Mouse (Mus musculus) kidney, postnatal 0 days (tissue): ENCODE measurements at regions not wholly inside any gene's neighbourhood (a gene's known extent, or its start where the extent isn't known, plus 50 kb on each side); places are given as distances from the start of the nearest gene placed in this dataset.

Experiments
- ATAC-seq: fragments of 200-750 bp; cut with Nextera tagmentation; replicated peaks from 2 replicates; pipeline ENCODE4 v1.8.0; 2017; ENCODE audit warnings: low read depth, moderate number of reproducible peaks, moderate TSS enrichment, moderate library complexity; ENCODE audit not compliant: low FRiP score
- DNase-seq: peaks from one replicate; pipeline ENCODE4 v3.0.0-alpha.2; 2016; ENCODE audit warnings: low spot score
- H3K27ac ChIP-seq: fragments of 300-500 bp; sonication (generic); 2 replicates; pipeline ENCODE4 v1.5.1; 2014; ENCODE audit warnings: mild to moderate bottlenecking
- H3K27me3 ChIP-seq: fragments of 300-500 bp; sonication (generic); 2 replicates; pipeline ENCODE4 v1.6.1; 2014; ENCODE audit warnings: low read length, mixed read lengths; ENCODE audit not compliant: insufficient read depth
- H3K36me3 ChIP-seq: fragments of 300-500 bp; sonication (generic); 2 replicates; pipeline ENCODE4 v1.6.1; 2014; ENCODE audit warnings: low read length, mixed read lengths; ENCODE audit not compliant: insufficient read depth
- H3K4me1 ChIP-seq: fragments of 300-500 bp; sonication (generic); replicated peaks from 2 replicates; pipeline ENCODE4 v1.6.1; 2014; ENCODE audit warnings: antibody characterized with exemption, low read length, mixed read lengths; ENCODE audit not compliant: insufficient read depth
- H3K4me2 ChIP-seq: fragments of 300-500 bp; sonication (generic); 2 replicates; pipeline ENCODE4 v1.6.1; 2014; ENCODE audit warnings: mild to moderate bottlenecking, low read length, moderate library complexity, mixed read lengths
- H3K4me3 ChIP-seq: fragments of 300-500 bp; sonication (generic); replicated peaks from 2 replicates; pipeline ENCODE4 v1.5.1; 2014; ENCODE audit warnings: low read depth, low read length
- H3K9ac ChIP-seq: fragments of 300-500 bp; sonication (generic); 2 replicates; pipeline ENCODE4 v1.6.1; 2014; ENCODE audit warnings: low read depth, low read length
- H3K9me3 ChIP-seq: fragments of 300-500 bp; sonication (generic); replicated peaks from 2 replicates; pipeline ENCODE4 v1.6.1; 2016; ENCODE audit warnings: low read length, inconsistent platforms, mixed read lengths
- CTCF ChIP-seq: IDR thresholded peaks from 2 replicates; pipeline ENCODE4 v1.5.1; 2016; ENCODE audit warnings: antibody characterized with exemption, low read depth, mild to moderate bottlenecking, moderate library complexity
- WGBS: fragments of 180-500 bp; shearing (Covaris S2); extraction: QIAGEN DNeasy Blood & Tissue Kit; methylation state at CpG from one replicate; pipeline ENCODE4 v1.1.7; 2014; 5-methylcytosine and 5-hydroxymethylcytosine counted together

- no peaks in the 10 kb centered on the region for H3K4me1 ChIP-seq
- no peak overlapping the region for H3K4me3 ChIP-seq
- DNase-seq (no peak), ATAC-seq (peak; percentile 71; the same call in 1 of the 2 replicates)
- no peaks in the 10 kb centered on the region for H3K9me3 ChIP-seq
- H3K4me2 ChIP-seq, result no peak overlapping the region
- H3K27ac ChIP-seq, result no peak overlapping the region
- H3K9ac ChIP-seq, result no peak overlapping the region
- no peaks in the 10 kb centered on the region for H3K36me3 ChIP-seq
- no peak for TF ChIP-seq CTCF
- 33% methylated on average over 5 of the region's 5 CpGs for WGBS
- H3K27me3 ChIP-seq, result no peaks in the 10 kb centered on the region
Observed at GRCm38 (mm10) chr16:24205594-24205993, 187.7 kb upstream of the Lpp start.

DNA sequence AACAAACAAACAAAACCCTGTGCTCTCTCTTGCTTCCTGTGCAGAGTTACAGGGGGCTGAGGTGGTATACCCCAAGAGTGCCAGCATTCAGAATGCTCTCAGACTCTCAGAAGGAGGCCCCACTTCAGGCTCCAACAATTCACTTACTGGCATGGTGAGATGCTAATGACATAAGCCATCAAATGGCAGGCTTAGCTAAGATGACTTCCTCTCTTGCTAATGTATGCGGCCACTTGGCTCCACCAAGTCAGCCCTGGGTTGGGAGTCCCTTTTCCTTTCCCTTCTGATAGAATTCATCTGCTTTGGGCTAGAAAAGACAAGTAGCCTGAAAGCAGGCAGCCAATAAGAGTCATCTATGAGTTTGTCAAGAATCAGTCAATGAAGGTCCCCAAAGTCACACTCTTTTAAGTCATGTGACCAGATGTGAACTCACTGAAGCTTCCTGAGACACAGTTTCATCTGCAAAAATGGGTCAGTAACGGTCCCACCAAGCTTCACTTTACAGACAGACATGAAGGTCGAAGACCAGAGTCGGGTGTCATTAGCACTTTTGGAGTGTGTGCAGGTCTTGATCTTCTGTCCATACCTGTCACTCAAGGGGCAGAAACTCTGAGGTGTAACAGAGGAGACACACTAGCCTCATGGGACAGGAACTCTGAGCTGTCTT is 189.1 kb upstream of the Lpp start:
- Histone ChIP-seq H3K27me3 (no peaks in the 10 kb centered on the region), H3K36me3 (no peaks in the 10 kb centered on the region), H3K4me1 (no peaks in the 10 kb centered on the region), H3K27ac (no peak overlapping the region), H3K4me3 (no peak overlapping the region), H3K9me3 (no peaks in the 10 kb centered on the region), H3K9ac (no peak overlapping the region), H3K4me2 (no peak overlapping the region)
- WGBS, result 94% methylated on average over 4 of the region's 4 CpGs
- no peak for TF ChIP-seq CTCF
- ATAC-seq (no peak), DNase-seq (no peak)

GRCm38 (mm10) chr16:24202653-24203052 is 190.7 kb upstream of the Lpp start:
- H3K27me3 ChIP-seq, result no peaks in the 10 kb centered on the region

GRCm38 (mm10) chr16:24201455-24201854 is 191.9 kb upstream of the Lpp start:
- Histone ChIP-seq H3K9ac (no peak overlapping the region), H3K27me3 (no peaks in the 10 kb centered on the region), H3K36me3 (no peaks in the 10 kb centered on the region), H3K4me2 (no peak overlapping the region), H3K9me3 (no peaks in the 10 kb centered on the region), H3K4me3 (no peak overlapping the region), H3K27ac (no peak overlapping the region), H3K4me1 (no peaks in the 10 kb centered on the region)
- no peak for TF ChIP-seq CTCF
- no peak for DNase-seq
- 60% methylated on average over 7 of the region's 7 CpGs for WGBS
- no peak for ATAC-seq

More at GRCm38 (mm10) chr16:24202653-24203052, 190.7 kb upstream of the Lpp start:
- Histone ChIP-seq H3K4me3 (no peak overlapping the region), H3K36me3 (no peaks in the 10 kb centered on the region), H3K9me3 (no peaks in the 10 kb centered on the region), H3K27ac (no peak overlapping the region), H3K4me2 (no peak overlapping the region), H3K9ac (no peak overlapping the region), H3K4me1 (no peaks in the 10 kb centered on the region)
- 88% methylated on average over 5 of the region's 5 CpGs for WGBS
- no peak for DNase-seq
- no peak for ATAC-seq
- no peak for TF ChIP-seq CTCF

DNA sequence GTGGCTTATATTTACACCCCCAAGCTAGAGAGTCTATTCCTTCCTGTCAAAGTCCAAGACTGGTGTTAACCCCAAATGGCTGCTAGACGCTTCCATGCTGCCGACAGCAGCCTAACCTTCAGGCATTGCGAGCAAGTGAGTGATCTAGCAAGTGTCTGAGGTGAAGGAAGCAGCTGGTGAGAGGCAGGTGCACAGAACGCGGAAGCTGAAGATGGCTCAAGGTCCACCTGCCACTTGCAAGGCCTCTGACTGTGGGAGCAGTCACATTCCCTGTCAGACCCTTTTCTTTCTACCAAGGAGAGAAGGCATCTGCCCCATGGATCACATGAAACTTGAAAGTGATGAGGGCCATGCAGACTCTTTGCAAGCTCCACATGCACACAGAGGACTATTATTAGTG is 193.1 kb upstream of the Lpp start:
- Histone ChIP-seq H3K4me2 (no peak overlapping the region), H3K27me3 (no peaks in the 10 kb centered on the region), H3K27ac (no peak overlapping the region), H3K4me1 (no peaks in the 10 kb centered on the region), H3K4me3 (no peak overlapping the region), H3K9me3 (no peaks in the 10 kb centered on the region), H3K9ac (no peak overlapping the region), H3K36me3 (no peaks in the 10 kb centered on the region)
- 88% methylated on average over 5 of the region's 5 CpGs for WGBS
- ATAC-seq (no peak), DNase-seq (no peak)
- no peak for TF ChIP-seq CTCF

DNA sequence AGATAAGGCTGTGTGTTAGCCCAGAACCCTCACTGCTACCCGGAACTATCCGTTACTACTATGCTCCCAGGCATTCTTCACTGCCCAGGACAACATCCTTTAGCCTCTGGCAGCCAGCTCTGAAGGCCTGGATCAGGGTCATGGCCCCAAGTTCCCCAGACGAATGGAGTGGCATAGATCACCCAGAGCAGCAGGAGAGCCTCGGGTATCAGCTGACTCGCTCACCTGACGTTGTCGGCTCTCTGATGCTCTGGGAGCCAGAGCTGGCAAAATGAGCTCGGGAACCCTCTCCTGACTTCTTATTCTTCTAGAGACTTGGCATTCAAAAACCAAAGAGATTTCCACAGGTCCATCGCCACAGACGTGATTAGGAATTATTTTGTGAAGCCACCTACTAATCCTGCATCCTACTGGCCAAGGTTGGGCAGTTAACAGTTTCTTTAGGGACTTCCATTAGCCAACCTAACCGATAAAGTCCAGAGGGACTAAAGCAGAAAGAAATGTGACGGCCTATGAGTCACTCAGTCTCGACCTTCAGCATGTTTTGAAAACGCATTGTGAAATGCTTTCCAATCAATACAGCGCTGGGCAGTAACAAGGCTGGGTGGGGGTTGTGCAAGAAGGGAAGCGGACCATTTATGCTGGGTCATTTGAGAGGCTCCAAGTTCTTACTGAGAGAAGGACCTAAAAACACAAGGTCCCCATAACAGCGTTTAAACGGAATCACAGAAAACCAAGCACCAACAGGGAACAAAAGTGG is 193.7 kb upstream of the Lpp start:
- 74% methylated on average over 18 of the region's 18 CpGs for WGBS
- DNase-seq (no peak), ATAC-seq (no peak)
- TF ChIP-seq CTCF, result no peak
- H3K36me3 ChIP-seq, result no peaks in the 10 kb centered on the region
- no peaks in the 10 kb centered on the region for H3K4me1 ChIP-seq
- no peak overlapping the region for H3K4me3 ChIP-seq
- H3K9me3 ChIP-seq, result no peaks in the 10 kb centered on the region
- no peak overlapping the region for H3K9ac ChIP-seq
- H3K4me2 ChIP-seq, result no peak overlapping the region
- H3K27ac ChIP-seq, result no peak overlapping the region
- no peaks in the 10 kb centered on the region for H3K27me3 ChIP-seq
